Mouse (Mus musculus) liver, postnatal 0 days (tissue): Measurements from ENCODE around the gene Eci3. TPM values are rescaled to one million over a fixed set of nuclear protein-coding genes. Genes with fewer than 3 reads are reported as not detected.
"Not testable (repeated sequence)": the region's sequence is repeated elsewhere in the genome, so short reads cannot be mapped to it uniquely, and the experiment has no call there.

Experiments
- ATAC-seq: fragments of 200-750 bp; cut with Nextera tagmentation; 2 replicates; pipeline ENCODE4 v1.8.0; 2017; ENCODE audit warnings: mild to moderate bottlenecking, moderate library complexity
- DNase-seq: peaks from one replicate; pipeline ENCODE4 v3.0.0-alpha.2; 2016
- H3K27ac ChIP-seq: fragments of 300-500 bp; sonication (generic); 2 replicates; pipeline ENCODE4 v1.5.1; 2014; ENCODE audit warnings: antibody characterized with exemption, moderate library complexity, mild to moderate bottlenecking, low read depth
- H3K27me3 ChIP-seq: fragments of 300-500 bp; sonication (generic); 2 replicates; pipeline ENCODE4 v1.6.1; 2014; ENCODE audit warnings: low read length, control low read depth, mixed read lengths; ENCODE audit not compliant: insufficient read depth
- H3K36me3 ChIP-seq: fragments of 300-500 bp; sonication (generic); replicated peaks from 2 replicates; pipeline ENCODE4 v1.6.1; 2014; ENCODE audit warnings: mild to moderate bottlenecking, control low read depth, low read length, moderate library complexity, mixed read lengths; ENCODE audit not compliant: insufficient read depth
- H3K4me1 ChIP-seq: fragments of 300-500 bp; sonication (generic); 2 replicates; pipeline ENCODE4 v1.6.1; 2014; ENCODE audit warnings: antibody characterized with exemption, mild to moderate bottlenecking, control low read depth; ENCODE audit not compliant: insufficient read depth
- H3K4me2 ChIP-seq: fragments of 300-500 bp; sonication (generic); 2 replicates; pipeline ENCODE4 v1.6.1; 2014; ENCODE audit warnings: low read depth, mild to moderate bottlenecking, low read length, moderate library complexity, mixed read lengths
- H3K4me3 ChIP-seq: fragments of 300-500 bp; sonication (generic); 2 replicates; pipeline ENCODE4 v1.5.1; 2014; ENCODE audit warnings: low read depth, low read length
- H3K9ac ChIP-seq: fragments of 300-500 bp; sonication (generic); replicated peaks from 2 replicates; pipeline ENCODE4 v1.6.1; 2014; ENCODE audit warnings: mild to moderate bottlenecking, moderate library complexity
- H3K9me3 ChIP-seq: fragments of 300-500 bp; sonication (generic); 2 replicates; pipeline ENCODE4 v1.6.1; 2016; ENCODE audit warnings: mild to moderate bottlenecking, control low read depth, low read length, mixed read lengths
- CTCF ChIP-seq: sonication (generic); IDR thresholded peaks from 2 replicates; pipeline ENCODE4 v1.5.1; 2016; ENCODE audit warnings: antibody characterized with exemption, low read depth
- EP300 ChIP-seq: IDR thresholded peaks from 2 replicates; pipeline ENCODE4 v1.6.1; 2016; ENCODE audit warnings: antibody characterized with exemption, low read depth, mild to moderate bottlenecking
- WGBS: fragments of 180-500 bp; shearing (Covaris S2); extraction: QIAGEN DNeasy Blood & Tissue Kit; methylation state at CpG from one replicate; pipeline ENCODE4 v1.1.7; 2014; ENCODE audit not compliant: insufficient replicate concordance; 5-methylcytosine and 5-hydroxymethylcytosine counted together
- polyA plus RNA-seq: library from polyadenylated mRNA; unstranded; fragments of >200 nt; fragmentation: Nextera tagmentation; extraction: Ambion mirVana; gene quantifications from 2 replicates; pipeline ENCODE4 v1.2.1, GENCODE M21; 2015

Eci3 gene
- polyA plus RNA-seq, 1 experiment from 2014 or later, result 0.08 TPM

- H3K9ac ChIP-seq, result no peak overlapping the region
- DNase-seq (no peak), ATAC-seq (no peak)
- 77% methylated on average over 4 of the region's 4 CpGs for WGBS
- H3K9me3 ChIP-seq, result no peaks in the 10 kb centered on the region
- no peak overlapping the region for H3K27ac ChIP-seq
- H3K4me2 ChIP-seq, result no peak overlapping the region
- no peaks in the 10 kb centered on the region for H3K27me3 ChIP-seq
- no peak overlapping the region for H3K4me3 ChIP-seq
- H3K36me3 ChIP-seq, result no peaks in the 10 kb centered on the region
- no peak for TF ChIP-seq EP300
- no peak for TF ChIP-seq CTCF
- H3K4me1 ChIP-seq, result no peaks in the 10 kb centered on the region
These were observed 6.7 kb downstream of the Eci3 start for GRCm38 (mm10) chr13:34956901-34957300.

GRCm38 (mm10) chr13:34951437-34951836 is 12.2 kb downstream of the Eci3 start:
- H3K4me1 ChIP-seq, DNase-seq, H3K36me3 ChIP-seq, H3K9ac ChIP-seq, H3K27me3 ChIP-seq, ATAC-seq, H3K27ac ChIP-seq, H3K4me2 ChIP-seq, H3K9me3 ChIP-seq, H3K4me3 ChIP-seq: not testable (repeated sequence)
- 58% methylated on average over 2 of the region's 2 CpGs for WGBS

- DNase-seq (no peak), ATAC-seq (no peak)
- no peak for TF ChIP-seq CTCF
- no peak for TF ChIP-seq EP300
- H3K27ac ChIP-seq, result no peak overlapping the region
- H3K27me3 ChIP-seq, result no peaks in the 10 kb centered on the region
- H3K9ac ChIP-seq, result no peak overlapping the region
- no peak overlapping the region for H3K4me3 ChIP-seq
- no peaks in the 10 kb centered on the region for H3K4me1 ChIP-seq
- no peaks in the 10 kb centered on the region for H3K36me3 ChIP-seq
- no peak overlapping the region for H3K4me2 ChIP-seq
- no peaks in the 10 kb centered on the region for H3K9me3 ChIP-seq
These were observed 21.2 kb downstream of the Eci3 start for GRCm38 (mm10) chr13:34942370-34942769.

GRCm38 (mm10) chr13:34934931-34935644 is 28.5 kb downstream of the Eci3 start:
- no peak overlapping the region for H3K9ac ChIP-seq
- no peaks in the 10 kb centered on the region for H3K36me3 ChIP-seq
- no peaks in the 10 kb centered on the region for H3K4me1 ChIP-seq
- no peak overlapping the region for H3K4me2 ChIP-seq
- no peak for ATAC-seq
- TF ChIP-seq EP300 (no peak), CTCF (no peak)
- H3K9me3 ChIP-seq, result no peaks in the 10 kb centered on the region
- no peak for DNase-seq
- H3K27me3 ChIP-seq, result no peaks in the 10 kb centered on the region
- no peak overlapping the region for H3K4me3 ChIP-seq
- no peak overlapping the region for H3K27ac ChIP-seq
- WGBS, result 73% methylated on average over 10 of the region's 10 CpGs

GRCm38 (mm10) chr13:34924210-34924609 is 39.4 kb downstream of the Eci3 start, which contains the start of the genes Fam217a and 4933417A18Rik:
Gene Fam217a (minus strand): TSS chr13:34924310.
Gene 4933417A18Rik (plus strand): TSS chr13:34924409.
- Histone ChIP-seq H3K9ac (no peak within 1 kb of the TSS), H3K9me3 (no peaks in the 10 kb centered on the region), H3K36me3 (no peaks in the 10 kb centered on the region), H3K4me3 (no peak within 1 kb of the TSS), H3K4me2 (no peak within 1 kb of the TSS), H3K27me3 (no peaks in the 10 kb centered on the region), H3K4me1 (no peaks in the 10 kb centered on the region), H3K27ac (no peak within 1 kb of the TSS)
- 72% methylated on average over 4 of the region's 4 CpGs for WGBS
- no peak for ATAC-seq
- no peak for TF ChIP-seq EP300
- TF ChIP-seq CTCF, result no peak
- DNase-seq, result no peak

GRCm38 (mm10) chr13:34916520-34917167 is 47.0 kb downstream of the Eci3 start:
- H3K9ac ChIP-seq, result no peak overlapping the region
- ATAC-seq, result no peak
- WGBS, result 41% methylated on average over 37 of the region's 37 CpGs

More at GRCm38 (mm10) chr13:34916520-34917167, 47.0 kb downstream of the Eci3 start:
- Histone ChIP-seq H3K9me3 (no peaks in the 10 kb centered on the region), H3K36me3 (no peaks in the 10 kb centered on the region), H3K27ac (no peak overlapping the region), H3K4me2 (peak overlapping the region; percentile 63), H3K4me1 (peaks cover 4% of the 10 kb centered on the region; the same call in 1 of the 2 replicates), H3K27me3 (0 out of 2 replicates have a peak, but pooled peaks cover 2% of the 10 kb centered on the region), H3K4me3 (peak overlapping the region; percentile 33)
- TF ChIP-seq EP300 (no peak), CTCF (no peak)
- peak; percentile 16 for DNase-seq
